Mouse (Mus musculus) adrenal gland, postnatal 10 days (tissue): ENCODE results near the gene Ezh2. TPM values are rescaled to one million over a fixed set of nuclear protein-coding genes. Genes with fewer than 3 reads are reported as not detected.

Source experiments
- DNase-seq: peaks from one replicate; pipeline ENCODE4 v3.0.0; 2021; ENCODE audit warnings: mixed read lengths
- total RNA-seq, 2 experiments: library from RNA; stranded (reverse); gene quantifications; 2 replicates each; pipeline ENCODE4 v1.2.3; 2021

The Ezh2 gene
- total RNA-seq, 2 experiments from 2014 or later: 32.9 to 48.1 TPM

DNA sequence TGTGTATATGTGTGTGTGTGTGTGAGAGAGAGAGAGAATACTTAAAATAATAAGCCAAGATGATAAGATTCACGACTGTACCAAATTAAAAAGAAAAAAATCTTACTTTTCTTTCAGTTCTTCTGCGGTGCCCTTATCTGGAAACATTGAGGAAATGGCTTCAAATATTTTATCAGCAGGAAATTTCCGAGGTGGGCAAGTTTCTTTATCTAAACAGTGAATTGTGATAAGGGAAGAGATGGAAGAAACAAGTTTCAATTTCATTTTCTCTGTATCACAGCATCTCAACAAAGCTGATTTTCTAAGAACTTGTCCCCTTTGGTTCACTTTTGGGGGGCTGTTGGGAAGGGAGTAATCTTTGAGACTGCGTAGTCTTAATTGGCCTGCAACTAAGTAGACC is 42.9 kb downstream of the Ezh2 start:
- no peak for DNase-seq

DNA sequence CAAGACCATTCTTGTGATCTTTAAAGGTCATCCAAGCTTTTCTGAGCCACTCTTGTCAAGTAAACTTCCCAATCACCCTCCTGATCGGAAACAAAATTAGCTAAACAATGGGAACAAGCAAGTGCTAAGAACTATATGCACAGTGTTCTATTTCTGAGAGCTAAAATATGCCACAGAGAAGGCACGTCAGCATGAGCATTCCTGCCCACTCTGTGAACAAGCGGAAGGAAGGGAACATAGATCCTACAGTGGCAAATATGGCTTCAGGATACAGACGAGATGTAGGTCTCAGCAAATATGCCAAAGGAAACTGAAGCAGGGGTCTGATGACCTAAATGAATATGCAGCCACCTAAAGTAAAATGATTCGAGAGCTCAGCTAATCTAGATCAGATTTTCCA is 59.8 kb downstream of the Ezh2 start:
- no peak for DNase-seq

GRCm38 (mm10) chr6:47532547-47532946 is 62.6 kb downstream of the Ezh2 start:
- no peak for DNase-seq

DNA sequence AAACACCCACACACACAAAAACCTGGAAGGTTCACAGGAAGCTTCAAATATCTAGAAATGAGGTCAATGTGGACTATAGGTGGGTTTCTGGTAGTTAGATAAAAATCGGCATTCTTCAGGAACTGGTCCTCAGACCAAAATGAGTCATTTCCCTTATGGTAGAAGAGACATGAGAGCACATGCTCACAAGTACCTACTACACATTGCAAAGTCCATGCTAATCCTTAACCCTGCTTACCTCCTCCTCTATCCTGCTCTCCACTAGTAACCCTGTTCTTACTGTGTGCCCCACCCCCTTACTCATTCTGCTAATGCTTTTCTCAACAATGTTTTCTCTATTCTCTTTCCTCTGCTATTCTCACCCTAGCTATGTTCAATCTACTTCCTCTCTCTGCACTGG is 67.5 kb downstream of the Ezh2 start:
- DNase-seq: no peak

- no peak for DNase-seq
Measured at GRCm38 (mm10) chr6:47527129-47527528, 68.0 kb downstream of the Ezh2 start.

DNA sequence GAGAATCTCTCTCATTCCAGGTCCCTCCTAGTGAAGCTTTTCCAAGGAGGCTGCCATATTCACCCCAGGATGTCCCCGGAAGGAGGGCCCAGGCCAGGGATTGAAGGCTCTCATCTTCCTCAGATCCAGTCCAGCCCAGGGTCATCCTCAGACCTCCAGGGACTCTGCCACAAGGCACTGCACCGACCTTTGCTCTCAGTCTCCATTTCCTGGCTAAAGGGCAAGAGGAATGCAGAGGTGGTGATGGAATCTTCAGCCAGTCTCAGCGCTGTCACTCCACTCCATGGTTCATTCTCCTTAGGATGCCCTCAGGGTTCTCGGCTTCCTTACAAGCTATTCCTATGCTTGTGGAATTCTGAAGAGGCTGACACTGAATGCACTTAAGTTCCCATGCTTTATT is 68.7 kb downstream of the Ezh2 start:
- DNase-seq: no peak

DNA sequence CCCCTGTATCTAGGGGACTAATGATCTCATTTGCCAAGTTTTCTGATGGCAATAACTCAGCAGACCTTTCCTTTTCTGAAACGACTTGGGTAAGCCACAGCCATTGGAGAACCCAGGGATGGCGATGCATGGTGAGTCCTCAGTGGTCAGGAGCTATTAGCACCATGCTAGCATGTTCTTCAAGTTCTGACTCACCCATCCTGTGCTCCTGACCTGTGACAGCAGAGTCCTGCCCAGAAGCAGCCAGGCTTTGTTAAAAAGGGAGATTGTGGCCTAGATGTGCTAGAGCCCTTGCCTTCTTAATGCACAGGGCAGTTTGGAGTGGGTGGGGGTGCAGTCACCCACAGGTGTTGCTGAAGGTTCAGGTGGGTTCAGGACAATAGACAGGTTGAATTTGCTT is 70.1 kb downstream of the Ezh2 start:
- DNase-seq: no peak

DNA sequence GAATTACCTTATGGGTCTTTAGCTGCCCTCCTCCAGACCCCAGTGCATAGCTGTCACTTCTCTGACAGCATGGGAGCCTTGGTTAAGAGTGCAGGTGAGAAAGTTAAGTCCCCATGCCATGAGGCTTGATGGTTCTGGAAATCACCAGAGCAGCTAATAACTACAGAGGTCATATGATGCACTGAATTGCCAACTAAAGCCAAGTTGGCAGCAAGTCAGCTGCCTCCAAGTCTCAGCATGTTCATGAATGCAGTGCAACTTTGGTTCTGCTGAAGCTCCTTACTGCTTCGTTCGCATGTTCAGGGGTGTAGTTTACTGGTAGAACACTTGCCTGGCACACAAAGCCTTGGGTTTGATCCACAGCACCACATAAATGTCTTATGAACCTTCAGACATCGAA is 72.7 kb downstream of the Ezh2 start:
- DNase-seq: peak; percentile 34

- no peak for DNase-seq
Measured at GRCm38 (mm10) chr6:47520030-47520429, 75.1 kb downstream of the Ezh2 start.

GRCm38 (mm10) chr6:47494562-47494961 is 100.6 kb downstream of the Ezh2 start:
- no peak for DNase-seq

- DNase-seq: no peak
Measured at GRCm38 (mm10) chr6:47482027-47482426, 113.1 kb downstream of the Ezh2 start.

Other genes with a start within 250 kb of the Ezh2 start
- 100 to 1,000 TPM in 1 of 2 experiments, 10 to 100 TPM in 1; 90.2 to 105 TPM for gene Cul1, start 141.9 kb downstream of the Ezh2 start, total RNA-seq
- 10 to 100 TPM; 84.9 to 93.6 TPM for gene Pdia4, start 218.1 kb upstream of the Ezh2 start, total RNA-seq
- 1 to 10 TPM in 1 of 2 experiments, under 1 TPM in 1; 0.66 to 2.0 TPM for gene Zfp786, start 235.5 kb upstream of the Ezh2 start, total RNA-seq
- gene Zfp398, start 240.3 kb upstream of the Ezh2 start, total RNA-seq: 10 to 100 TPM in 1 of 2 experiments, 1 to 10 TPM in 1; 6.7 to 11.8 TPM